Mouse (Mus musculus) urinary bladder, adult 2 months (tissue): ENCODE measurements around the gene Sema3f. TPM values are rescaled to one million over a fixed set of nuclear protein-coding genes. Genes with fewer than 3 reads are reported as not detected.

Experiments used
- DNase-seq: peaks from one replicate; pipeline ENCODE4 v3.0.0; 2022; ENCODE audit warnings: low spot score
- polyA plus RNA-seq: library from polyadenylated mRNA; depleted of rRNA; stranded (reverse); fragments of >200 nt; gene quantifications from 2 replicates; pipeline ENCODE4 v1.2.3, GENCODE M21; 2012; rRNA removed

Gene Sema3f
- polyA plus RNA-seq, 1 experiment, result 111 TPM

GRCm38 (mm10) chr9:107633661-107634405 lies 76.4 kb downstream of the Sema3f start:
- no peak for DNase-seq

GRCm38 (mm10) chr9:107633091-107633660 lies 77.1 kb downstream of the Sema3f start:
- peak; percentile 71 for DNase-seq

- no peak for DNase-seq
These were observed 77.8 kb downstream of the Sema3f start for GRCm38 (mm10) chr9:107632478-107632877.

- no peak for DNase-seq
These were observed 78.4 kb downstream of the Sema3f start for GRCm38 (mm10) chr9:107631861-107632260.

Other genes with a start within 250 kb of the Sema3f start
- gene Tmem115, start 176.5 kb downstream of the Sema3f start, polyA plus RNA-seq, result 33.6 and 34.0 TPM in 2 replicates
- gene Cyb561d2, start 168.3 kb downstream of the Sema3f start, polyA plus RNA-seq, result 15.2 and 19.4 TPM in 2 replicates
- 26.6 and 35.2 TPM in 2 replicates for gene Nprl2, start 168.2 kb downstream of the Sema3f start, polyA plus RNA-seq
- 0.56 and 0.78 TPM in 2 replicates for gene Zmynd10, start 163.2 kb downstream of the Sema3f start, polyA plus RNA-seq
- 41.5 and 58.9 TPM in 2 replicates for gene Rassf1, start 158.9 kb downstream of the Sema3f start, polyA plus RNA-seq
- gene Tusc2, start 147.2 kb downstream of the Sema3f start, polyA plus RNA-seq, result 43.9 and 50.6 TPM in 2 replicates
- gene Hyal2, start 142.5 kb downstream of the Sema3f start, polyA plus RNA-seq, result 24.0 and 35.6 TPM in 2 replicates
- gene Hyal1, start 133.5 kb downstream of the Sema3f start, polyA plus RNA-seq, result 16.8 and 24.9 TPM in 2 replicates
- gene Naa80, start 131.6 kb downstream of the Sema3f start, polyA plus RNA-seq, result 24.6 and 37.3 TPM in 2 replicates
- 0.50 and 0.52 TPM in 2 replicates for gene Hyal3, start 129.7 kb downstream of the Sema3f start, polyA plus RNA-seq
- gene Ifrd2, start 122.8 kb downstream of the Sema3f start, polyA plus RNA-seq, result 31.3 and 36.0 TPM in 2 replicates
- gene Sema3b, start 101.2 kb downstream of the Sema3f start, polyA plus RNA-seq, result 57.1 and 71.0 TPM in 2 replicates
- gene Gnai2, start 75.1 kb downstream of the Sema3f start, polyA plus RNA-seq, result 449 and 465 TPM in 2 replicates
- 0.44 and 0.45 TPM in 2 replicates for gene Slc38a3, start 40.9 kb downstream of the Sema3f start, polyA plus RNA-seq
- gene Gnat1, start 30.8 kb downstream of the Sema3f start, polyA plus RNA-seq, result 0.06 TPM in 1 of 2 replicates, not detected in the other
- 105 and 116 TPM in 2 replicates for gene Rbm5, start 60.5 kb upstream of the Sema3f start, polyA plus RNA-seq
- gene Rbm6, start 162.8 kb upstream of the Sema3f start, polyA plus RNA-seq, result 52.9 and 53.1 TPM in 2 replicates
- 33.2 and 35.4 TPM in 2 replicates for gene Mon1a, start 177.7 kb upstream of the Sema3f start, polyA plus RNA-seq
- 39.2 and 55.3 TPM in 2 replicates for gene Mst1r, start 196.4 kb upstream of the Sema3f start, polyA plus RNA-seq
- not detected in 2 replicates for gene Actl11, start 218.0 kb upstream of the Sema3f start, polyA plus RNA-seq
- 0.12 and 0.15 TPM in 2 replicates for gene Camkv, start 225.2 kb upstream of the Sema3f start, polyA plus RNA-seq
- gene Traip, start 239.7 kb upstream of the Sema3f start, polyA plus RNA-seq, result 0.59 and 1.1 TPM in 2 replicates